ENCODE assay signal across 2 mouse cellular contexts in the genomic region with DNA sequence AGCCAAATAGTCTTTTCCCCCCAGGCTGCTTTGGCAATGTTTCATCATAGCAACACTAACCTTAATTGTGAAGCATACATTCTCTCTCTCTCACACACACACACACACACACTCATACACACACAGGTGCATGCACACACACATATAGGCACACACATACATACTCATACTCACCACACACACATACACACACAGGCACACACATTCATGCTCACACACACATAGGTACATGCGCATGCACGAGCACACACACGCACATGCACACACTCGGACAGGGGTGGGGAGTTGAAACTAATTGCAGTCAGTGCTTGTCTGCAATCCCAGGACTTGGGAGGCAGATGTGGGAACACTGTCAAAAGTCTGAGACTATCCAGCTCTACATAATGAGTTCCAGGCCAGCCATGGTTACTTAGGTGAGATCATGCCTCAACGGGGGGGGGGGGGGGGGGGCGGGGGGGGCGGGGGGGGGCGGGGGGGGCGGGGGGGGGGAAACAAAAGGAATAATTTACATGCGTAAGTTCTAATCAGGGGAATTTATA.
TF ChIP-seq lines count a peak whose summit lies in the region.

No protein-coding gene starts in this region.

TF ChIP-seq in CH12.LX, 34 proteins besides CTCF, POLR2A, EP300 and RAD21:
- TF ChIP-seq NRF1 (IDR thresholded peaks at IDR 0.05; ENCODE audit: low read depth, low read length) (no peak), NELFE (IDR thresholded peaks at IDR 0.05; ENCODE audit: low read depth, low read length) (no peak), ZKSCAN1 (IDR thresholded peaks at IDR 0.05; ENCODE audit: borderline replicate concordance, low read depth, low read length) (no peak), MAX (IDR thresholded peaks at IDR 0.05; ENCODE audit: low read length) (no peak)
TF ChIP-seq in CH12.LX: peak in this region for 0.

TF ChIP-seq in myocyte, 11 proteins besides CTCF, POLR2A, EP300 and RAD21:
- TF ChIP-seq POLR2AphosphoS2 (IDR thresholded peaks at IDR 0.05; ENCODE audit: insufficient read length, low read depth) (no peak), SRF (IDR thresholded peaks at IDR 0.05; ENCODE audit: control insufficient read depth, insufficient read length, low read depth) (no peak), TCF12 (IDR thresholded peaks at IDR 0.05; ENCODE audit: insufficient read depth, poor library complexity, severe bottlenecking) (no peak), TCF3 (IDR thresholded peaks at IDR 0.05; ENCODE audit: insufficient read length, low read depth) (no peak), USF1 (IDR thresholded peaks at IDR 0.05; ENCODE audit: low read depth) (no peak)
